Mouse (Mus musculus): ENCODE results near the gene Cxxc4.

- TF ChIP-seq CTCF (IDR thresholded peaks at IDR 0.05; ENCODE audit: borderline replicate concordance, control insufficient read depth, extremely low read depth, insufficient read depth, low read length, poor library complexity) (no peak), POLR2A (IDR thresholded peaks at IDR 0.05; ENCODE audit: control insufficient read depth, extremely low read depth, insufficient read depth, low read length, poor library complexity) (no peak)
Measured at GRCm38 (mm10) chr3:134258715-134259114, 22.4 kb downstream of the Cxxc4 start.

Measured in thymus, adult 2 months (tissue).